8 mouse cellular contexts compared by ENCODE assay signal in genomic region chr17:78735731-78736472, GRCm38 (mm10). TPM values are rescaled to one million over a fixed set of nuclear protein-coding genes. Genes with fewer than 3 reads are reported as not detected.
A peak's percentile ranks its signal among the peaks of the same experiment; 100 is the strongest.
DNase-seq lines count a peak whose midpoint lies in the region; ATAC-seq and TF ChIP-seq lines count a peak whose summit lies in the region.

No protein-coding gene starts in this region.

- peak overlapping the region; percentile 98 for H3K9ac ChIP-seq in MEL (ENCODE audit: control insufficient read depth, low read depth, low read length, poor library complexity, severe bottlenecking)
- H3K9ac ChIP-seq in stomach, postnatal 0 days (ENCODE audit: low read length): peak overlapping the region; percentile 92

- no peak for DNase-seq in layer of hippocampus, adult 2 months (ENCODE audit: low spot score in 2 of 2)
- no peak for DNase-seq in layer of hippocampus, adult 9-10 months (ENCODE audit: low spot score)
- peak; percentile 66 for DNase-seq in MEL (ENCODE audit: low read depth, low spot score)
- DNase-seq in cerebellum, adult 8-10 months: peak; percentile 38
- DNase-seq in frontal cortex, postnatal 36 days (ENCODE audit: low spot score in 2 of 2): peak; percentile 26 to 31
- DNase-seq in layer of hippocampus, postnatal 10 days (ENCODE audit: low spot score in 2 of 2): peak; percentile 29 to 30
- DNase-seq in stomach, postnatal 0 days (ENCODE audit: low spot score): peak; percentile 20

- H3K4me2 ChIP-seq in stomach, postnatal 0 days (replicated peaks; ENCODE audit: low read depth): peak overlapping the region; percentile 74

- H3K36me3 ChIP-seq in MEL (ENCODE audit: control insufficient read depth in 1 of 2, insufficient read depth in 2 of 2, low read length in 2 of 2): peaks cover 0 to 25% of the 10 kb centered on the region in 2 experiments; a peak in 2 of 4 replicates
- no peaks in the 10 kb centered on the region for H3K36me3 ChIP-seq in stomach, postnatal 0 days (ENCODE audit: control insufficient read depth, insufficient read depth, low read length)

- peak overlapping the region; percentile 98 for H3K27ac ChIP-seq in layer of hippocampus, adult 2 months
- H3K27ac ChIP-seq in MEL (ENCODE audit: control insufficient read depth, low read depth, low read length): peak overlapping the region; percentile 70
- H3K27ac ChIP-seq in stomach, postnatal 0 days (replicated peaks): peak overlapping the region; percentile 93

- peak; percentile 41 for ATAC-seq in megakaryocyte-erythroid progenitor cell, adult 5-6 weeks (replicated peaks; ENCODE audit: low FRiP score, low TSS enrichment, poor library complexity, severe bottlenecking)
- ATAC-seq in stomach, postnatal 0 days (ENCODE audit: low FRiP score, low TSS enrichment): peak; percentile 75

- no peaks in the 10 kb centered on the region for H3K9me3 ChIP-seq in MEL (replicated peaks; ENCODE audit: insufficient read depth, low read length)
- no peaks in the 10 kb centered on the region for H3K9me3 ChIP-seq in stomach, postnatal 0 days (ENCODE audit: control insufficient read depth, low read length)

- TF ChIP-seq POLR2A in MEL (IDR thresholded peaks at IDR 0.05; ENCODE audit: control insufficient read depth in 1 of 2, insufficient read depth in 1 of 2, low read depth in 1 of 2, low read length in 2 of 2, poor library complexity in 1 of 2): no peak

- no peak for TF ChIP-seq RAD21 in MEL (IDR thresholded peaks at IDR 0.05; ENCODE audit: low read depth, low read length)

- no peaks in the 10 kb centered on the region for H3K27me3 ChIP-seq in MEL (ENCODE audit: control insufficient read depth in 1 of 2, insufficient read depth in 2 of 2, low read length in 2 of 2)
- no peaks in the 10 kb centered on the region for H3K27me3 ChIP-seq in stomach, postnatal 0 days (ENCODE audit: control insufficient read depth, insufficient read depth, low read length)

- TF ChIP-seq EP300 in MEL (IDR thresholded peaks at IDR 0.05; ENCODE audit: low read depth in 1 of 2, low read length in 2 of 2): no peak
- TF ChIP-seq EP300 in stomach, postnatal 0 days (optimal IDR thresholded peaks at IDR 0.05): no peak

- no peak for TF ChIP-seq CTCF in layer of hippocampus, adult 2 months (conservative IDR thresholded peaks at IDR 0.05)
- no peak for TF ChIP-seq CTCF in MEL (IDR thresholded peaks at IDR 0.05 in 2 of 3, conservative IDR thresholded peaks at IDR 0.05 in 1 of 3; ENCODE audit: control insufficient read depth in 1 of 3, insufficient read depth in 1 of 3, low read depth in 2 of 3, low read length in 3 of 3, poor library complexity in 1 of 3, severe bottlenecking in 1 of 3)
- no peak for TF ChIP-seq CTCF in stomach, postnatal 0 days (IDR thresholded peaks at IDR 0.05; ENCODE audit: low read depth)

- peak overlapping the region; percentile 99 for H3K4me3 ChIP-seq in layer of hippocampus, adult 2 months
- H3K4me3 ChIP-seq in MEL (ENCODE audit: control insufficient read depth in 1 of 2, insufficient read depth in 1 of 2, low read depth in 2 of 2, low read length in 2 of 2): peak overlapping the region; percentile 83 to 98
- peak overlapping the region; percentile 96 for H3K4me3 ChIP-seq in stomach, postnatal 0 days (ENCODE audit: low read depth, low read length)

- H3K4me1 ChIP-seq in MEL (ENCODE audit: control insufficient read depth in 1 of 2, insufficient read depth in 2 of 2, low read length in 2 of 2): peaks cover 0 to 11% of the 10 kb centered on the region in 2 experiments
- H3K4me1 ChIP-seq in stomach, postnatal 0 days (replicated peaks; ENCODE audit: control insufficient read depth, insufficient read depth): peaks cover 4% of the 10 kb centered on the region; the same call in 1 of the 2 replicates

- H3K79me2 ChIP-seq in MEL (ENCODE audit: control insufficient read depth, insufficient read depth, low read length, poor library complexity): peaks cover 21% of the 10 kb centered on the region

- WGBS in stomach, postnatal 0 days: under 1% methylated on average over 32 of the region's 39 CpGs

TF ChIP-seq in MEL, 35 proteins besides CTCF, POLR2A, EP300 and RAD21:
- TF ChIP-seq SIN3A (IDR thresholded peaks at IDR 0.05; ENCODE audit: low read length) (peak; percentile 31; the same call in 1 of the 2 replicates), KAT2A (conservative IDR thresholded peaks at IDR 0.05; ENCODE audit: low read depth, low read length) (no peak), TBP (IDR thresholded peaks at IDR 0.05; ENCODE audit: low read depth, low read length) (0 out of 2 replicates have a peak, but pooled peaks have one; percentile 21)

RNA-seq across cellular contexts. Expression of gene Strn, which starts 1.1 kb away (rescaled TPM):
- 10 to 100 TPM; 57.6 to 59.9 TPM for total RNA-seq in layer of hippocampus, adult 2 months (2021)
- 10.2 and 13.4 TPM in 2 replicates for total RNA-seq in MEL (2012; rRNA removed)
- polyA plus RNA-seq in MEL (2012; ENCODE audit: insufficient read depth in 1 of 2, insufficient read length in 2 of 2, low read depth in 1 of 2, low replicate concordance in 2 of 2, missing spikeins in 1 of 2): 10 to 100 TPM in 1 of 2 experiments, not detected in 1; 13.9 TPM
- total RNA-seq in layer of hippocampus, postnatal 10 days (2021): 10 to 100 TPM; 66.7 to 67.1 TPM
- 13.7 and 15.9 TPM in 2 replicates for total RNA-seq in megakaryocyte-erythroid progenitor cell, adult 5-6 weeks (2014; fragmentation: Nextera tagmentation)
- 19.6 and 28.1 TPM in 2 replicates for total RNA-seq in megakaryocyte-erythroid progenitor cell, adult 5-6 weeks (2017)
- 3.2 and 3.3 TPM in 2 replicates for polyA plus RNA-seq in stomach, postnatal 0 days (2015; fragmentation: Nextera tagmentation; extraction: Ambion mirVana)

Comparison
In these comparisons a context has a peak if more than half of its experiments do, and no peak if none do; other contexts are left out.
1. DNase-seq: peak in MEL (single experiment), cerebellum, adult 8-10 months (single experiment), frontal cortex, postnatal 36 days (2 of 2), layer of hippocampus, postnatal 10 days (2 of 2) and stomach, postnatal 0 days (single experiment); none in layer of hippocampus, adult 2 months (0 of 2) and layer of hippocampus, adult 9-10 months (single experiment).
2. Peak in every context shown above with its lines, with median percentiles within 50 percentile points of each other: H3K27ac ChIP-seq and H3K4me3 ChIP-seq.